Mouse (Mus musculus): ENCODE results near the gene Hipk2. TPM values are rescaled to one million over a fixed set of nuclear protein-coding genes. Genes with fewer than 3 reads are reported as not detected.
A peak's percentile ranks its signal among the peaks of the same experiment; 100 is the strongest.

The Hipk2 gene
- polyA plus RNA-seq, 1 experiment: 39.5 TPM

DNA sequence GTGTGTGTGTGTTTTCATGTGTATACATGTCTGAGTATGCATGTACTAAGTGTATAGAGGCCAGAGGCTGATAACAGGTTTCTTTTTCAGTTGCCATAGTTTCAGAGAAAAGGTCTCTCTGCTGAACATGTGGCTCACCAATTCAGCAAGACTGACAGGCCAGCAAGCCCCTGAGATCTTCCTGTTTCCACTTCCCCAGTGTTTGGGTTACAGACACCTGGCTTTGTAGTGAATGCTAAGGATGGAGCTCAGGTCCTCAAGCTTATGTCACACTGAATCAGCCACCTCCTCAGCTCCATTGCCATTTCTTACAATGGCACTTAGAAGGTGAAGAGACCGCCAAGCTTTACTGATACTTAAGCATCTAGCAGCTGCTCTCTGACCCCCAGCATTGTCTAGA is 55.1 kb downstream of the Hipk2 start:
- no peak overlapping the region for H3K4me3 ChIP-seq (replicated peaks; ENCODE audit: control insufficient read depth, low read depth, low read length)
- no peak for TF ChIP-seq CTCF (IDR thresholded peaks at IDR 0.05; ENCODE audit: control insufficient read depth, insufficient read depth, low read length)
- TF ChIP-seq POLR2A (IDR thresholded peaks at IDR 0.05; ENCODE audit: borderline replicate concordance, control insufficient read depth, low read depth, low read length): no peak
- 91% methylated on average over 1 of the region's 1 CpGs for WGBS
- H3K27ac ChIP-seq (ENCODE audit: control insufficient read depth, insufficient read depth, low read depth, low read length, poor library complexity): 0 out of 2 replicates have a peak overlapping the region, but pooled peaks have one; percentile 10
- peaks cover 3% of the 10 kb centered on the region for H3K4me1 ChIP-seq (ENCODE audit: control insufficient read depth, insufficient read depth, low read length)

GRCm38 (mm10) chr6:38816216-38816615 is 59.7 kb downstream of the Hipk2 start:
- H3K4me3 ChIP-seq (replicated peaks; ENCODE audit: control insufficient read depth, low read depth, low read length): no peak overlapping the region
- 97% methylated on average over 1 of the region's 1 CpGs for WGBS
- peaks cover 3% of the 10 kb centered on the region for H3K4me1 ChIP-seq (ENCODE audit: control insufficient read depth, insufficient read depth, low read length)
- TF ChIP-seq POLR2A (IDR thresholded peaks at IDR 0.05; ENCODE audit: borderline replicate concordance, control insufficient read depth, low read depth, low read length) (no peak), CTCF (IDR thresholded peaks at IDR 0.05; ENCODE audit: control insufficient read depth, insufficient read depth, low read length) (no peak)
- H3K27ac ChIP-seq (ENCODE audit: control insufficient read depth, insufficient read depth, low read depth, low read length, poor library complexity): no peak overlapping the region

DNA sequence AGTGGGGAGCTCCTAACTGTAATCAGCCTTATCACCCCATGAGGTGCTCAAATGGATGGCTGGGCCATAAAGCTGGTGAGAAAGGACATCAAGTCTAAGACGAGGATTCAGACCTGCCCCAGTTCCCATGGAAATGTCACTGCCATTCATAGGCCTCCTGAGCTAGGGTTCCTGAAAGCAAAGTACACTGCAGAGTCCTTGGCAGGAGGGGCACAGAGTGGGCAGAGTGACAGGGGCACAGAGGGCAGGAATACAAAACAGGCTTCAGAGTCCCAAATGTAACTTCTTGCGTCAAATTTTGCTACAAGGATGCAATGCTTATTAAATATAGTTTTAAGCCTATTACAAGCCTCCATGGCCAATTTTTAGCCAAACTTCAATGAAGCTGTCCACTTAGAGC is 60.4 kb downstream of the Hipk2 start:
- H3K27ac ChIP-seq (ENCODE audit: control insufficient read depth, insufficient read depth, low read depth, low read length, poor library complexity): no peak overlapping the region
- H3K4me3 ChIP-seq (replicated peaks; ENCODE audit: control insufficient read depth, low read depth, low read length): no peak overlapping the region
- TF ChIP-seq CTCF (IDR thresholded peaks at IDR 0.05; ENCODE audit: control insufficient read depth, insufficient read depth, low read length) (no peak), POLR2A (IDR thresholded peaks at IDR 0.05; ENCODE audit: borderline replicate concordance, control insufficient read depth, low read depth, low read length) (no peak)
- peaks cover 3% of the 10 kb centered on the region for H3K4me1 ChIP-seq (ENCODE audit: control insufficient read depth, insufficient read depth, low read length)
- WGBS: 77% methylated on average over 2 of the region's 2 CpGs

DNA sequence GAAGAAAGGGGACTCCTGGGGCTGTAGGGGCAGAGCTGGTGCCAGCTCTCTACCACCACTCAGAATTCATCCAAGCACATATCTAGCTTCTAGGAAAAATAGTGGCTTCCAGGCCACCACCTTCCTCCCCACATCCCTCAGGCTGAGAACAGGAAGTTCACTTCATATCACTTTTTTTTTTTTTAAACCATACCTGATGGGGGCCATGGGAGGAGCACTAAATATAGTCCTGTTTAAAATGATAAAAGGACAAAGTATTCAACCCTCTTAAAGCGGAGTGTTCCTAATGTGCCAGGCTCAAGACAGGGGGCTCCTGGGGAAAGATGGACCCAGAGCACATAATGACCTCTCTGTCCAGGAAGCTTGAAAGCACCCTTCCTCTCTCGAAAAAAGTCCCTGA is 61.3 kb downstream of the Hipk2 start:
- WGBS: 78% methylated on average over 2 of the region's 2 CpGs
- Histone ChIP-seq H3K4me3 (replicated peaks; ENCODE audit: control insufficient read depth, low read depth, low read length) (no peak overlapping the region), H3K27ac (ENCODE audit: control insufficient read depth, insufficient read depth, low read depth, low read length, poor library complexity) (no peak overlapping the region), H3K4me1 (ENCODE audit: control insufficient read depth, insufficient read depth, low read length) (peaks cover 3% of the 10 kb centered on the region)
- no peak for TF ChIP-seq POLR2A (IDR thresholded peaks at IDR 0.05; ENCODE audit: borderline replicate concordance, control insufficient read depth, low read depth, low read length)
- no peak for TF ChIP-seq CTCF (IDR thresholded peaks at IDR 0.05; ENCODE audit: control insufficient read depth, insufficient read depth, low read length)

DNA sequence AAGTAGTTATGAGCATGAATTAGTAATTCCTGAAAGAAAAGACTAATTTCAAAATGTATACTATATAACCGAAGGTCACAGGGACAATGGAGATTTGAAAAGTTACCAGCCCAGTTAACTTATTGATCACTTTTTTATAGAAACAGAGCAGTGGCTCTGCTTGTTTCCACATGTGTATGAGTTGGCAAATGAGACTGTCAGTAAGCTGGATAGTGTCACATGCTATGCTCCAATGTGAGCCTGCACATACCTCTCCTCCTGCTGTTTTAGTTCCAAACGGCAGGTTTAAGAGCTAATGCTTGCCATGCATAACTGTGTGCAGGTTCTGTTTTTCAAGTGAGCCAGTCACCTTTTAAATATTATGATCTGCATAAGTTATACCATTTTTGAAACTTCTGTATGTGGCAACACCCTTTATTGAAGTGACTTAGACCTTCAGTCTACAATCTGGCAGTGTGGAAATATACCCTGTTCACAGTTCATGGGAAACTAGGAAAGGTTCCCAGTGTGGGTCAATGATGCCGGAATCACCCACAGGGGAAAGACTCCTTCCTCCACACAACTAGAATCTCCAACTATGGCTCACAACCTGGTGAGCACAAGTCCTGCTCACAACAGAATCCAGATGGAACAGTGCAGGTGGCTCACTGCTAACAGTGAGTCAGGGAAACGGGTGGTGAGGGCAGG is 64.4 kb downstream of the Hipk2 start:
- no peak for TF ChIP-seq CTCF (IDR thresholded peaks at IDR 0.05; ENCODE audit: control insufficient read depth, insufficient read depth, low read length)
- TF ChIP-seq POLR2A (IDR thresholded peaks at IDR 0.05; ENCODE audit: borderline replicate concordance, control insufficient read depth, low read depth, low read length): no peak
- Histone ChIP-seq H3K27ac (ENCODE audit: control insufficient read depth, insufficient read depth, low read depth, low read length, poor library complexity) (no peak overlapping the region), H3K4me1 (ENCODE audit: control insufficient read depth, insufficient read depth, low read length) (peaks cover 3% of the 10 kb centered on the region), H3K4me3 (replicated peaks; ENCODE audit: control insufficient read depth, low read depth, low read length) (no peak overlapping the region)
- 89% methylated on average over 4 of the region's 4 CpGs for WGBS

DNA sequence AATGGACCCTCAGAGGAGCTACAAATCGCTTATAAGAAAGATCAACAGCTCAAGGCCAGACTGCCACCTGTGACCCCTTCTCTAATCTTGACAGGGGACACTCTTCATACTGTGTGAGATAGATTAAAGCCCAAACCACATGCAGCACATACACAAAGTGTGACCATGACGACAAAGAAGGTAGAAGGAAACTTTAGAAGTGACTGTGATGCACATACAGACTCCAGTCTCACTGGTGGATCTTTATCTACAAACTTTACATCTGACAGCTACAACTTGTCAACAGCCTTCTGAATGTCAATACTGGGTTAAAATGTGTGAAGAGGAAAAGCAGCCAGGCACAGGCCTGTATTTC is 65.9 kb downstream of the Hipk2 start:
- WGBS: 27% methylated on average over 2 of the region's 2 CpGs
- H3K4me1 ChIP-seq (ENCODE audit: control insufficient read depth, insufficient read depth, low read length): peaks cover 3% of the 10 kb centered on the region
- H3K27ac ChIP-seq (ENCODE audit: control insufficient read depth, insufficient read depth, low read depth, low read length, poor library complexity): no peak overlapping the region
- H3K4me3 ChIP-seq (replicated peaks; ENCODE audit: control insufficient read depth, low read depth, low read length): no peak overlapping the region
- TF ChIP-seq CTCF (IDR thresholded peaks at IDR 0.05; ENCODE audit: control insufficient read depth, insufficient read depth, low read length) (no peak), POLR2A (IDR thresholded peaks at IDR 0.05; ENCODE audit: borderline replicate concordance, control insufficient read depth, low read depth, low read length) (no peak)

DNA sequence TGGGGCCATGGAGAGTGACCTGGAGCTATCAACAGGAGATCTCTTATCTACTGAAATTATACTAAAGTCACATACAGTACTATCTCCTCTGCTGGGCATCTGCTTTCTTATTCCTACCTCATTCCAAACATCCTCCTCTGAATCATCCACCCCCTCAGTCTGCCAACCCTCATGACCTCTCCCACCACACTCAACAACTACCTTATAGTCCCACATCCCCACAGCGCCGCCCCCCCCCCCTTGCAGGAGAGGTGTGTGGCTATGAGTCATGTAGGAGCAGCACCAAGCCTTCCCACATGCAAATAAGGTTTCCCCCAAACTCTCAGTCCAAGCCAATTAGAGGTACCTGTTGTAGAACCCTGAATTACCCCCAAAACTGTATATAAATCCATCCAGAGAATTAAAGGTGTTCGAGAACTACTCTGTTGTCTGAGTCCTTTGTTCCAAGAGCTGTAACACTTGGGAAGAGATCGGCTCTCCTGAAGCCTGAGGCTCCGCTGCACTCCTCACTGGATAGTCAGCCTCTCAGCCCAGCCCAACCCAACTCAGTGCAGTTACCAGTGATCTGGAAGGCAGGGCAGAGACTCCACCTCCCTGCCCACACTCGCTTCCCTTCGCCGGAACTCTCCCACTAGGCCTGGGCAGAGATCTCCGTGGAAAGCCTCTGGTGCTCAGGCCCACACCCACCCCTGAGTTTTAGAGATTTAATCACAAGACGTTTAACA is 66.4 kb downstream of the Hipk2 start:
- TF ChIP-seq CTCF (IDR thresholded peaks at IDR 0.05; ENCODE audit: control insufficient read depth, insufficient read depth, low read length) (no peak), POLR2A (IDR thresholded peaks at IDR 0.05; ENCODE audit: borderline replicate concordance, control insufficient read depth, low read depth, low read length) (no peak)
- peaks cover 3% of the 10 kb centered on the region for H3K4me1 ChIP-seq (ENCODE audit: control insufficient read depth, insufficient read depth, low read length)
- H3K27ac ChIP-seq (ENCODE audit: control insufficient read depth, insufficient read depth, low read depth, low read length, poor library complexity): no peak overlapping the region
- 33% methylated on average over 10 of the region's 10 CpGs for WGBS
- H3K4me3 ChIP-seq (replicated peaks; ENCODE audit: control insufficient read depth, low read depth, low read length): no peak overlapping the region

DNA sequence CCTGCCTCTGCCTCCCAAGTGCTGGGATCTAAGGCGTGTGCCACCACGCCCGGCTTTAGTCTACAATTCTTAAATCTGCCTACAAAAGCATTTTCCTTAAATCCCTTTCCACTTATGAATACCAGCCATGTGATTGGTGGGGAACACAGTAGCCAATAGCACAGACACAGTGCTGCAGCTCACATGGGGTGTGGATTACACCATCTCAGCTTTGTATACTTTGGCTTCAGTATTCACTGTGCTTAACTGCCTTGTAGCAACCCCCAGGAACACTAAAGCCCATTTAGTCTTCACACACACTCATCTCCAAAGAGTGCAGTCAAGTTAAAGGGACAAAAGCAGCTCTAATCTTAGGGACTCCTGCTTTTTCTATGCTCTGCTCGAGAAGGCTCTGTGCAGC is 67.6 kb downstream of the Hipk2 start:
- no peak for TF ChIP-seq POLR2A (IDR thresholded peaks at IDR 0.05; ENCODE audit: borderline replicate concordance, control insufficient read depth, low read depth, low read length)
- no peak for TF ChIP-seq CTCF (IDR thresholded peaks at IDR 0.05; ENCODE audit: control insufficient read depth, insufficient read depth, low read length)
- 92% methylated on average over 4 of the region's 4 CpGs for WGBS
- peaks cover 3% of the 10 kb centered on the region for H3K4me1 ChIP-seq (ENCODE audit: control insufficient read depth, insufficient read depth, low read length)
- H3K27ac ChIP-seq (ENCODE audit: control insufficient read depth, insufficient read depth, low read depth, low read length, poor library complexity): no peak overlapping the region
- no peak overlapping the region for H3K4me3 ChIP-seq (replicated peaks; ENCODE audit: control insufficient read depth, low read depth, low read length)

All from bone marrow, adult 2 months (tissue).